Mouse (Mus musculus): ENCODE measurements around the gene Akr1cl. TPM values are rescaled to one million over a fixed set of nuclear protein-coding genes. Genes with fewer than 3 reads are reported as not detected.
A peak's percentile ranks its signal among the peaks of the same experiment; 100 is the strongest.

Akr1cl gene
- polyA plus RNA-seq, 1 experiment from 2014 or later, result not detected

- no peak overlapping the region for H3K27ac ChIP-seq
- H3K4me3 ChIP-seq (replicated peaks; ENCODE audit: low read length), result no peak overlapping the region
- no peaks in the 10 kb centered on the region for H3K27me3 ChIP-seq (ENCODE audit: control insufficient read depth, insufficient read depth, low read length)
- no peaks in the 10 kb centered on the region for H3K4me1 ChIP-seq (replicated peaks; ENCODE audit: control insufficient read depth, insufficient read depth, low read length)
- WGBS, result 18% methylated on average over 9 of the region's 9 CpGs
- no peak overlapping the region for H3K9ac ChIP-seq
- ATAC-seq (ENCODE audit: low FRiP score) (peak; percentile 62; the same call in 1 of the 2 replicates), DNase-seq (ENCODE audit: low spot score) (peak; percentile 94)
- H3K9me3 ChIP-seq (ENCODE audit: control insufficient read depth, low read length), result no peaks in the 10 kb centered on the region
- no peak overlapping the region for H3K4me2 ChIP-seq (replicated peaks)
- H3K36me3 ChIP-seq (replicated peaks; ENCODE audit: control insufficient read depth, insufficient read depth), result no peaks in the 10 kb centered on the region
Observed at GRCm38 (mm10) chr1:65010153-65010552, 22.4 kb downstream of the Akr1cl start.

- no peak for ATAC-seq (ENCODE audit: low FRiP score)
Observed at GRCm38 (mm10) chr1:65005575-65005974, 27.0 kb downstream of the Akr1cl start.

GRCm38 (mm10) chr1:65004526-65004925, 28.0 kb downstream of the Akr1cl start:
- ATAC-seq (ENCODE audit: low FRiP score), result no peak
- no peak overlapping the region for H3K9ac ChIP-seq

More at GRCm38 (mm10) chr1:65005575-65005974, 27.0 kb downstream of the Akr1cl start:
- Histone ChIP-seq H3K4me3 (replicated peaks; ENCODE audit: low read length) (no peak overlapping the region), H3K27me3 (ENCODE audit: control insufficient read depth, insufficient read depth, low read length) (no peaks in the 10 kb centered on the region), H3K9me3 (ENCODE audit: control insufficient read depth, low read length) (no peaks in the 10 kb centered on the region), H3K9ac (no peak overlapping the region), H3K27ac (no peak overlapping the region), H3K4me2 (replicated peaks) (no peak overlapping the region), H3K4me1 (replicated peaks; ENCODE audit: control insufficient read depth, insufficient read depth, low read length) (no peaks in the 10 kb centered on the region), H3K36me3 (replicated peaks; ENCODE audit: control insufficient read depth, insufficient read depth) (no peaks in the 10 kb centered on the region)
- DNase-seq (ENCODE audit: low spot score), result no peak
- 91% methylated on average over 6 of the region's 6 CpGs for WGBS

GRCm38 (mm10) chr1:64993206-64993605, 39.4 kb downstream of the Akr1cl start:
- no peaks in the 10 kb centered on the region for H3K4me1 ChIP-seq (replicated peaks; ENCODE audit: control insufficient read depth, insufficient read depth, low read length)
- DNase-seq (ENCODE audit: low spot score), result no peak

More at GRCm38 (mm10) chr1:65004526-65004925, 28.0 kb downstream of the Akr1cl start:
- DNase-seq (ENCODE audit: low spot score), result no peak
- no peak overlapping the region for H3K4me3 ChIP-seq (replicated peaks; ENCODE audit: low read length)
- H3K4me2 ChIP-seq (replicated peaks), result no peak overlapping the region
- H3K9me3 ChIP-seq (ENCODE audit: control insufficient read depth, low read length), result no peaks in the 10 kb centered on the region
- H3K27ac ChIP-seq, result no peak overlapping the region
- H3K36me3 ChIP-seq (replicated peaks; ENCODE audit: control insufficient read depth, insufficient read depth), result no peaks in the 10 kb centered on the region
- H3K4me1 ChIP-seq (replicated peaks; ENCODE audit: control insufficient read depth, insufficient read depth, low read length), result no peaks in the 10 kb centered on the region
- WGBS, result 92% methylated on average over 4 of the region's 4 CpGs
- no peaks in the 10 kb centered on the region for H3K27me3 ChIP-seq (ENCODE audit: control insufficient read depth, insufficient read depth, low read length)

GRCm38 (mm10) chr1:64988176-64988575, 44.4 kb downstream of the Akr1cl start:
- Histone ChIP-seq H3K27ac (no peak overlapping the region), H3K27me3 (ENCODE audit: control insufficient read depth, insufficient read depth, low read length) (no peaks in the 10 kb centered on the region), H3K9me3 (ENCODE audit: control insufficient read depth, low read length) (no peaks in the 10 kb centered on the region), H3K36me3 (replicated peaks; ENCODE audit: control insufficient read depth, insufficient read depth) (no peaks in the 10 kb centered on the region), H3K4me2 (replicated peaks) (no peak overlapping the region), H3K9ac (no peak overlapping the region), H3K4me1 (replicated peaks; ENCODE audit: control insufficient read depth, insufficient read depth, low read length) (no peaks in the 10 kb centered on the region), H3K4me3 (replicated peaks; ENCODE audit: low read length) (no peak overlapping the region)
- DNase-seq (ENCODE audit: low spot score) (no peak), ATAC-seq (ENCODE audit: low FRiP score) (no peak)

More at GRCm38 (mm10) chr1:64993206-64993605, 39.4 kb downstream of the Akr1cl start:
- Histone ChIP-seq H3K9ac (no peak overlapping the region), H3K9me3 (ENCODE audit: control insufficient read depth, low read length) (no peaks in the 10 kb centered on the region), H3K4me3 (replicated peaks; ENCODE audit: low read length) (no peak overlapping the region), H3K27me3 (ENCODE audit: control insufficient read depth, insufficient read depth, low read length) (no peaks in the 10 kb centered on the region), H3K27ac (no peak overlapping the region), H3K4me2 (replicated peaks) (no peak overlapping the region), H3K36me3 (replicated peaks; ENCODE audit: control insufficient read depth, insufficient read depth) (no peaks in the 10 kb centered on the region)
- WGBS, result 65% methylated on average over 4 of the region's 4 CpGs
- ATAC-seq (ENCODE audit: low FRiP score), result no peak

GRCm38 (mm10) chr1:64986120-64986519, 46.4 kb downstream of the Akr1cl start:
- Histone ChIP-seq H3K27me3 (ENCODE audit: control insufficient read depth, insufficient read depth, low read length) (no peaks in the 10 kb centered on the region), H3K4me2 (replicated peaks) (no peak overlapping the region), H3K4me1 (replicated peaks; ENCODE audit: control insufficient read depth, insufficient read depth, low read length) (no peaks in the 10 kb centered on the region), H3K36me3 (replicated peaks; ENCODE audit: control insufficient read depth, insufficient read depth) (no peaks in the 10 kb centered on the region), H3K4me3 (replicated peaks; ENCODE audit: low read length) (no peak overlapping the region), H3K9ac (no peak overlapping the region), H3K9me3 (ENCODE audit: control insufficient read depth, low read length) (no peaks in the 10 kb centered on the region), H3K27ac (no peak overlapping the region)
- ATAC-seq (ENCODE audit: low FRiP score) (no peak), DNase-seq (ENCODE audit: low spot score) (peak; percentile 63)
- 42% methylated on average over 7 of the region's 7 CpGs for WGBS

GRCm38 (mm10) chr1:64983247-64983646, 49.3 kb downstream of the Akr1cl start:
- ATAC-seq (ENCODE audit: low FRiP score), result no peak

GRCm38 (mm10) chr1:64978321-64978799, 54.2 kb downstream of the Akr1cl start:
- ATAC-seq (ENCODE audit: low FRiP score) (peak; percentile 60; the same call in 1 of the 2 replicates), DNase-seq (ENCODE audit: low spot score) (no peak)
- H3K27ac ChIP-seq, result no peak overlapping the region
- H3K36me3 ChIP-seq (replicated peaks; ENCODE audit: control insufficient read depth, insufficient read depth), result no peaks in the 10 kb centered on the region
- WGBS, result 56% methylated on average over 7 of the region's 7 CpGs
- no peak overlapping the region for H3K4me2 ChIP-seq (replicated peaks)
- H3K27me3 ChIP-seq (ENCODE audit: control insufficient read depth, insufficient read depth, low read length), result no peaks in the 10 kb centered on the region
- H3K9ac ChIP-seq, result no peak overlapping the region
- H3K4me1 ChIP-seq (replicated peaks; ENCODE audit: control insufficient read depth, insufficient read depth, low read length), result peaks cover 6% of the 10 kb centered on the region; the same call in 1 of the 2 replicates
- no peak overlapping the region for H3K4me3 ChIP-seq (replicated peaks; ENCODE audit: low read length)
- H3K9me3 ChIP-seq (ENCODE audit: control insufficient read depth, low read length), result no peaks in the 10 kb centered on the region

More at GRCm38 (mm10) chr1:64983247-64983646, 49.3 kb downstream of the Akr1cl start:
- DNase-seq (ENCODE audit: low spot score), result no peak
- Histone ChIP-seq H3K36me3 (replicated peaks; ENCODE audit: control insufficient read depth, insufficient read depth) (no peaks in the 10 kb centered on the region), H3K4me1 (replicated peaks; ENCODE audit: control insufficient read depth, insufficient read depth, low read length) (no peaks in the 10 kb centered on the region), H3K4me2 (replicated peaks) (no peak overlapping the region), H3K27ac (no peak overlapping the region), H3K9ac (no peak overlapping the region), H3K9me3 (ENCODE audit: control insufficient read depth, low read length) (no peaks in the 10 kb centered on the region), H3K4me3 (replicated peaks; ENCODE audit: low read length) (no peak overlapping the region), H3K27me3 (ENCODE audit: control insufficient read depth, insufficient read depth, low read length) (no peaks in the 10 kb centered on the region)
- 91% methylated on average over 3 of the region's 3 CpGs for WGBS

GRCm38 (mm10) chr1:64975346-64975745, 57.2 kb downstream of the Akr1cl start:
- 12% methylated on average over 7 of the region's 7 CpGs for WGBS
- H3K27me3 ChIP-seq (ENCODE audit: control insufficient read depth, insufficient read depth, low read length), result no peaks in the 10 kb centered on the region
- no peak for DNase-seq (ENCODE audit: low spot score)
- no peak overlapping the region for H3K4me3 ChIP-seq (replicated peaks; ENCODE audit: low read length)
- H3K27ac ChIP-seq, result no peak overlapping the region
- no peak overlapping the region for H3K4me2 ChIP-seq (replicated peaks)
- H3K4me1 ChIP-seq (replicated peaks; ENCODE audit: control insufficient read depth, insufficient read depth, low read length), result peaks cover 6% of the 10 kb centered on the region; the same call in 1 of the 2 replicates
- no peak overlapping the region for H3K9ac ChIP-seq
- ATAC-seq (ENCODE audit: low FRiP score), result peak; percentile 65; the same call in 1 of the 2 replicates
- H3K36me3 ChIP-seq (replicated peaks; ENCODE audit: control insufficient read depth, insufficient read depth), result no peaks in the 10 kb centered on the region
- H3K9me3 ChIP-seq (ENCODE audit: control insufficient read depth, low read length), result no peaks in the 10 kb centered on the region

GRCm38 (mm10) chr1:64970685-64971084, 61.9 kb downstream of the Akr1cl start:
- ATAC-seq (ENCODE audit: low FRiP score), result no peak
- Histone ChIP-seq H3K4me2 (replicated peaks) (no peak overlapping the region), H3K27ac (no peak overlapping the region), H3K27me3 (ENCODE audit: control insufficient read depth, insufficient read depth, low read length) (no peaks in the 10 kb centered on the region), H3K9ac (no peak overlapping the region), H3K36me3 (replicated peaks; ENCODE audit: control insufficient read depth, insufficient read depth) (no peaks in the 10 kb centered on the region), H3K9me3 (ENCODE audit: control insufficient read depth, low read length) (no peaks in the 10 kb centered on the region), H3K4me3 (replicated peaks; ENCODE audit: low read length) (no peak overlapping the region), H3K4me1 (replicated peaks; ENCODE audit: control insufficient read depth, insufficient read depth, low read length) (peaks cover 6% of the 10 kb centered on the region; the same call in 1 of the 2 replicates)
- DNase-seq (ENCODE audit: low spot score), result no peak
- WGBS, result 82% methylated on average over 5 of the region's 5 CpGs

All from hindbrain, embryonic 14.5 days (tissue).